Mouse (Mus musculus): ENCODE results near the gene Tifa. TPM values are rescaled to one million over a fixed set of nuclear protein-coding genes. Genes with fewer than 3 reads are reported as not detected.

The Tifa gene
- polyA plus RNA-seq, 1 experiment from 2014 or later: 3.0 TPM

DNA sequence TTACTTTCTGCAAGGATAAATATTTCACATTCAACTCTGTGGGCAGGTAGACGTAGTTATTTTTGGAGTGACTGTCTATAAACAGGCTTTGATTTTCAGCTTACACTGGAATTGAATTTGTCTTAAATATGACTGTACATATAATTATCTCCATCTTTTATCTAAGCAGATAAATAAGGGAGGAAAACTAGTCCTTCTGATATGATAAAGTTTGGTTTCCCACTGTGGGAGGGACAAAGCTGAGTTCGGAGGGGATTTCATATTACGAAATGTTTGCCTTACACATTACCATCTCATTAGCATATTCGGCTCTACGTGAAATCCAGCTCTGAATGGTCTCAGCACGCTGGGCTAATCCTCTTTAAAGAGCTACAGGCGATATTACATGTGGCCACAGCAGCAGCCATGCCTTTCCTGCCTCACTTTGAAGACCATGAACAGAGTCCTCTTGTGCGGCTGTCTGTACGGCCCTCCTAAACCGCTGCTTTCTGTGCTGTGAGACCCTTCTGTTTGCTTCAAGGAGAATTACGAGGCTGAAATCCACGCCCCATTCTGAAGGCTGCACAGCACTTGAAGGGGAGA, 39.5 kb upstream of the Tifa start:
- H3K36me3 ChIP-seq (replicated peaks; ENCODE audit: control insufficient read depth, insufficient read depth, low read depth, low read length): no peaks in the 10 kb centered on the region
- H3K4me2 ChIP-seq (ENCODE audit: low read depth, low read length): 0 out of 2 replicates have a peak overlapping the region, but pooled peaks have one; percentile 5
- no peaks in the 10 kb centered on the region for H3K9me3 ChIP-seq (replicated peaks; ENCODE audit: control insufficient read depth, low read length)
- H3K9ac ChIP-seq (replicated peaks; ENCODE audit: low read length): no peak overlapping the region
- H3K27me3 ChIP-seq (ENCODE audit: control insufficient read depth, insufficient read depth, low read length): peaks cover 16% of the 10 kb centered on the region
- WGBS: 6% methylated on average over 12 of the region's 12 CpGs
- no peak overlapping the region for H3K27ac ChIP-seq (replicated peaks; ENCODE audit: low read depth, low read length)
- ATAC-seq (replicated peaks; ENCODE audit: insufficient number of reproducible peaks, low FRiP score, low TSS enrichment, low read depth) (no peak; the same call in 1 of the 2 replicates), DNase-seq (ENCODE audit: low spot score) (peak; percentile 51)
- no peaks in the 10 kb centered on the region; the same call in 1 of the 2 replicates for H3K4me1 ChIP-seq (ENCODE audit: control insufficient read depth, insufficient read depth, low read length)
- no peak overlapping the region for H3K4me3 ChIP-seq (ENCODE audit: low read depth, low read length)

- no peaks in the 10 kb centered on the region for H3K27me3 ChIP-seq (ENCODE audit: control insufficient read depth, insufficient read depth, low read length)
- no peak for ATAC-seq (replicated peaks; ENCODE audit: insufficient number of reproducible peaks, low FRiP score, low TSS enrichment, low read depth)
- no peak for DNase-seq (ENCODE audit: low spot score)
- no peaks in the 10 kb centered on the region for H3K9me3 ChIP-seq (replicated peaks; ENCODE audit: control insufficient read depth, low read length)
- no peak overlapping the region for H3K4me2 ChIP-seq (ENCODE audit: low read depth, low read length)
- H3K4me3 ChIP-seq (ENCODE audit: low read depth, low read length): no peak overlapping the region
- no peaks in the 10 kb centered on the region for H3K36me3 ChIP-seq (replicated peaks; ENCODE audit: control insufficient read depth, insufficient read depth, low read depth, low read length)
- no peaks in the 10 kb centered on the region for H3K4me1 ChIP-seq (ENCODE audit: control insufficient read depth, insufficient read depth, low read length)
- 82% methylated on average over 6 of the region's 6 CpGs for WGBS
- no peak overlapping the region for H3K27ac ChIP-seq (replicated peaks; ENCODE audit: low read depth, low read length)
- H3K9ac ChIP-seq (replicated peaks; ENCODE audit: low read length): no peak overlapping the region
Measured at GRCm38 (mm10) chr3:127756458-127756857, 33.1 kb upstream of the Tifa start.

- H3K4me3 ChIP-seq (ENCODE audit: low read depth, low read length): no peak overlapping the region
- no peaks in the 10 kb centered on the region for H3K27me3 ChIP-seq (ENCODE audit: control insufficient read depth, insufficient read depth, low read length)
- DNase-seq (ENCODE audit: low spot score): no peak
- H3K9me3 ChIP-seq (replicated peaks; ENCODE audit: control insufficient read depth, low read length): no peaks in the 10 kb centered on the region
- no peaks in the 10 kb centered on the region for H3K4me1 ChIP-seq (ENCODE audit: control insufficient read depth, insufficient read depth, low read length)
- H3K4me2 ChIP-seq (ENCODE audit: low read depth, low read length): no peak overlapping the region
- no peak overlapping the region for H3K9ac ChIP-seq (replicated peaks; ENCODE audit: low read length)
- H3K36me3 ChIP-seq (replicated peaks; ENCODE audit: control insufficient read depth, insufficient read depth, low read depth, low read length): no peaks in the 10 kb centered on the region
- no peak overlapping the region for H3K27ac ChIP-seq (replicated peaks; ENCODE audit: low read depth, low read length)
- no peak for ATAC-seq (replicated peaks; ENCODE audit: insufficient number of reproducible peaks, low FRiP score, low TSS enrichment, low read depth)
Measured at GRCm38 (mm10) chr3:127757886-127758301, 31.7 kb upstream of the Tifa start.

- no peak overlapping the region for H3K4me2 ChIP-seq (ENCODE audit: low read depth, low read length)
- no peak overlapping the region for H3K27ac ChIP-seq (replicated peaks; ENCODE audit: low read depth, low read length)
- no peak overlapping the region for H3K4me3 ChIP-seq (ENCODE audit: low read depth, low read length)
- H3K27me3 ChIP-seq (ENCODE audit: control insufficient read depth, insufficient read depth, low read length): no peaks in the 10 kb centered on the region
- ATAC-seq (replicated peaks; ENCODE audit: insufficient number of reproducible peaks, low FRiP score, low TSS enrichment, low read depth) (no peak), DNase-seq (ENCODE audit: low spot score) (no peak)
- no peaks in the 10 kb centered on the region for H3K4me1 ChIP-seq (ENCODE audit: control insufficient read depth, insufficient read depth, low read length)
- no peaks in the 10 kb centered on the region for H3K36me3 ChIP-seq (replicated peaks; ENCODE audit: control insufficient read depth, insufficient read depth, low read depth, low read length)
- no peaks in the 10 kb centered on the region for H3K9me3 ChIP-seq (replicated peaks; ENCODE audit: control insufficient read depth, low read length)
- WGBS: 64% methylated on average over 4 of the region's 4 CpGs
- H3K9ac ChIP-seq (replicated peaks; ENCODE audit: low read length): no peak overlapping the region
Measured at GRCm38 (mm10) chr3:127758806-127759205, 30.8 kb upstream of the Tifa start.

- no peak for ATAC-seq (replicated peaks; ENCODE audit: insufficient number of reproducible peaks, low FRiP score, low TSS enrichment, low read depth)
Measured at GRCm38 (mm10) chr3:127759212-127759611, 30.4 kb upstream of the Tifa start.

GRCm38 (mm10) chr3:127762403-127762802, 27.2 kb upstream of the Tifa start:
- no peak for ATAC-seq (replicated peaks; ENCODE audit: insufficient number of reproducible peaks, low FRiP score, low TSS enrichment, low read depth)
- Histone ChIP-seq H3K27me3 (ENCODE audit: control insufficient read depth, insufficient read depth, low read length) (no peaks in the 10 kb centered on the region), H3K9ac (replicated peaks; ENCODE audit: low read length) (no peak overlapping the region), H3K36me3 (replicated peaks; ENCODE audit: control insufficient read depth, insufficient read depth, low read depth, low read length) (no peaks in the 10 kb centered on the region), H3K4me3 (ENCODE audit: low read depth, low read length) (no peak overlapping the region), H3K4me1 (ENCODE audit: control insufficient read depth, insufficient read depth, low read length) (no peaks in the 10 kb centered on the region), H3K4me2 (ENCODE audit: low read depth, low read length) (no peak overlapping the region), H3K27ac (replicated peaks; ENCODE audit: low read depth, low read length) (no peak overlapping the region), H3K9me3 (replicated peaks; ENCODE audit: control insufficient read depth, low read length) (no peaks in the 10 kb centered on the region)
- WGBS: 64% methylated on average over 8 of the region's 8 CpGs
- DNase-seq (ENCODE audit: low spot score): no peak

More at GRCm38 (mm10) chr3:127759212-127759611, 30.4 kb upstream of the Tifa start:
- Histone ChIP-seq H3K4me3 (ENCODE audit: low read depth, low read length) (no peak overlapping the region), H3K27me3 (ENCODE audit: control insufficient read depth, insufficient read depth, low read length) (no peaks in the 10 kb centered on the region), H3K36me3 (replicated peaks; ENCODE audit: control insufficient read depth, insufficient read depth, low read depth, low read length) (no peaks in the 10 kb centered on the region), H3K27ac (replicated peaks; ENCODE audit: low read depth, low read length) (no peak overlapping the region), H3K9ac (replicated peaks; ENCODE audit: low read length) (no peak overlapping the region), H3K4me1 (ENCODE audit: control insufficient read depth, insufficient read depth, low read length) (no peaks in the 10 kb centered on the region), H3K9me3 (replicated peaks; ENCODE audit: control insufficient read depth, low read length) (no peaks in the 10 kb centered on the region), H3K4me2 (ENCODE audit: low read depth, low read length) (no peak overlapping the region)
- peak; percentile 76 for DNase-seq (ENCODE audit: low spot score)
- 17% methylated on average over 8 of the region's 8 CpGs for WGBS

- no peaks in the 10 kb centered on the region for H3K27me3 ChIP-seq (ENCODE audit: control insufficient read depth, insufficient read depth, low read length)
- H3K36me3 ChIP-seq (replicated peaks; ENCODE audit: control insufficient read depth, insufficient read depth, low read depth, low read length): no peaks in the 10 kb centered on the region
- ATAC-seq (replicated peaks; ENCODE audit: insufficient number of reproducible peaks, low FRiP score, low TSS enrichment, low read depth): no peak
- 24% methylated on average over 7 of the region's 7 CpGs for WGBS
- no peaks in the 10 kb centered on the region for H3K9me3 ChIP-seq (replicated peaks; ENCODE audit: control insufficient read depth, low read length)
- H3K9ac ChIP-seq (replicated peaks; ENCODE audit: low read length): no peak overlapping the region
- H3K27ac ChIP-seq (replicated peaks; ENCODE audit: low read depth, low read length): no peak overlapping the region
- H3K4me3 ChIP-seq (ENCODE audit: low read depth, low read length): no peak overlapping the region
- H3K4me1 ChIP-seq (ENCODE audit: control insufficient read depth, insufficient read depth, low read length): no peaks in the 10 kb centered on the region
- peak; percentile 86 for DNase-seq (ENCODE audit: low spot score)
- H3K4me2 ChIP-seq (ENCODE audit: low read depth, low read length): no peak overlapping the region
Measured at GRCm38 (mm10) chr3:127763076-127763612, 26.5 kb upstream of the Tifa start.

DNA sequence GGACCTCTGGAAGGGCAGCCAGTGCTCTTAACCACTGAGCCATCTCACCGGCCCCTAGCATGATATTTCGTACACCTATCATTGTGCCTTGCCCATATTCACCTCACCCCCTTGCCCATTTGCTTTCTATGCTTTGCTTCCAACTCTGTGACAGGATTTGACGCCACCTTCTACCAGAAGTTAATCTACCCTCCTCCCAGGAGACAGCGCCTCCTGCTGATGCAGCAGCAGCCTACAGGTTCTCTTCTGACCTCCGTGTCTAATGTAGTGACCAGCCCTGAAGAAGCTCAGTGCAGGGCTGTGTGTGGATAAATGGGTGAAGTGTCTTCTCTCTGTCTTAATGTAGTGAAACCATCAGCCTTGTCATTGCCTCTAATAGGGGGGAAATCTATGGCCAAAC, 25.1 kb upstream of the Tifa start:
- Histone ChIP-seq H3K4me3 (ENCODE audit: low read depth, low read length) (no peak overlapping the region), H3K27ac (replicated peaks; ENCODE audit: low read depth, low read length) (no peak overlapping the region), H3K36me3 (replicated peaks; ENCODE audit: control insufficient read depth, insufficient read depth, low read depth, low read length) (no peaks in the 10 kb centered on the region), H3K9ac (replicated peaks; ENCODE audit: low read length) (no peak overlapping the region), H3K4me1 (ENCODE audit: control insufficient read depth, insufficient read depth, low read length) (no peaks in the 10 kb centered on the region), H3K4me2 (ENCODE audit: low read depth, low read length) (no peak overlapping the region), H3K27me3 (ENCODE audit: control insufficient read depth, insufficient read depth, low read length) (no peaks in the 10 kb centered on the region), H3K9me3 (replicated peaks; ENCODE audit: control insufficient read depth, low read length) (no peaks in the 10 kb centered on the region)
- DNase-seq (ENCODE audit: low spot score) (no peak), ATAC-seq (replicated peaks; ENCODE audit: insufficient number of reproducible peaks, low FRiP score, low TSS enrichment, low read depth) (no peak)
- WGBS: 55% methylated on average over 5 of the region's 5 CpGs
